Mouse (Mus musculus): ENCODE measurements around the gene Gm7168.
"Not testable (repeated sequence)": the region's sequence is repeated elsewhere in the genome, so short reads cannot be mapped to it uniquely, and the experiment has no call there.

GRCm38 (mm10) chr17:13962245-13962644, 14.1 kb downstream of the Gm7168 start:
- not testable (repeated sequence) for TF ChIP-seq CTCF (IDR thresholded peaks at IDR 0.05; ENCODE audit: low read depth); EP300 (optimal IDR thresholded peaks at IDR 0.05)

Data from stomach, postnatal 0 days (tissue).